Mouse (Mus musculus) adrenal gland, postnatal 0 days (tissue): Measurements from ENCODE around the gene Npy1r. TPM values are rescaled to one million over a fixed set of nuclear protein-coding genes. Genes with fewer than 3 reads are reported as not detected.

Experiments
- polyA plus RNA-seq: library from polyadenylated mRNA; unstranded; fragments of >200 nt; fragmentation: Nextera tagmentation; extraction: Ambion mirVana; gene quantifications from 2 replicates; pipeline ENCODE4 v1.2.1, GENCODE M21; 2015

Gene Npy1r
- polyA plus RNA-seq: 0.99 and 1.1 TPM in 2 replicates

DNA sequence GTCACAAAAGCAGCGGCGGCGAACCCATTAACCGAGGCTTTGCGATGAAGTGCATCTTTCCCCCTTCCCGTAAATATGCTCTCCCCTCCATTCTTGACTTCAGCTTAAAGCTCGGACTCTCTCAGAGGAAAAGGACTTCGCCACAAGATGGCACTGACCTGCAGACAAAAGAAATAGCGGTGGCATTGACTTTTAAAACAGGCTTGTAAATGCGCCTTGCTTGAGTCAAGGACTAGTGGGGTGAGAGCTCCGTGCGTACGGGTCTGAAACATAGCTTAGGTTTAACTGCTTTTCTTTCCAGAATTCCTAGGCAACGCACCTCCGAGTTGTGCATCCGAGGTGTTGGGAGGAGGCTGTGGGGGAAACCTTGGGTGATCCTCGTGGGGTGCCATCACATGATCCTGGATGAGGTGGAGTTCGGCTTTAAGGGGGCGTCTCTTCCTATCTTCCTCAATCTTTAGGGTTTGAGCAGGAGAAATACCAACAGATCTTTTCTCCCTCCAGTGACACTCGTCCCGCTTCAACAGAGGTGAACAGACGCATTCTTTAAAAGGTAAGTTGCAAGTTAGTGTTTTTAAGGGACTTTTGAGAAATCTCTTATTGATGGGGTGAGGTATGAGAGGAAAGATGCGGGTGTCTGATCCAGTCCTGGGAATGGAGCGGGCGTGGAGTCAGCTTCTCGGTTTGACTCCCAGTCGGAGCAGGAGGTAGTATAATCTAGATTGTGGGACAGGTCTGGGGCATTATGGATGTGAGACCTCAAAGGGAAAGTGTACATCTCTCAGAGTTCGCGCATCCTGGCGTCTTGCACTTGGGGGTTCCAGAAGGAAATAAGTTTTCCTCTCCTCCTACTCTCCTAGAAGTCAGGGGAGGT is at the start of gene Npy1r:
Gene Npy1r (plus strand): TSS at position 223 of the 874 bp plus-strand sequence.

DNA sequence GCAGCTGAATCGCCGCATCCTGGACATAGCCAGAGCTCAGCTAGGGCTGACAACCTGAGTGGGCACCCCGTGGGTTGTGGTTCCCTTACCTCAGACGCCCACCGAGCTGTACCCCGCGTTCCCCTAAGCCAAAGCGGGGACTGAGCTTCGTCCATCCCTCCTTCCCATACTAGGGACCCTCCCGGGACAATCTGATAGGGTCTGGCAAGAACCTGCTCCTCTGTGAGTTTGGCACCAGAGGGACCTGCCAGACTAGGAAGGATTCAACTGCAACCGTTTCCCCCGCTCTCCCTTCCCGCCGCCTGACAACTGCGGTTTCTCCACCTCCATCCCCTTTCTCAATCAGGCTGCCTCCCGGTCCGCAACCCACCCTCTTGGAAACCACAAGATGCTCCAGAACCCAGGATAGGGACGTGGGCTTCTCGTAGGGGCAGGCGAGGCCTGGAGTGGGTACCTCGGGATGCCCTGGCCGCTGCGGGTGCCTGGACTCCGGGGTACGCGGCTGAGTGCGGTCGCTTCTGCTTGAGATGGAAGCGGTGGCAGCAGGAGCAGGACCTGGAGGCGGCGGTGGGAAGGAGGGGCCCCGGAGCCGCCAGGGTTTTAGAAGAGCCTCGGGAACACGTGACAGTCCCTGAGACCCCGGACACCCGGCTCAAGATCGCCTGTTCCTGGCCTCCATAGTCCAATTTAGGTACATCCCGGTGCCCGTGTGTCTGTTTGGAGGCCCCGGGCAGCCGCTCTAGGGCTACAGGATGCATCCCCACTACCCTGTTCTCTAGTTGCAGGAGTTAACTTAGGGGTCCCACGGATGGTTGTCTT is 9.3 kb upstream of the Npy1r start, which contains the start of gene Npy5r:
Gene Npy5r (minus strand): TSS at position 618 of the 819 bp plus-strand sequence.

Other genes starting within 250 kb of the Npy1r start
- gene Tma16, start 210.7 kb upstream of the Npy1r start, polyA plus RNA-seq: 6.8 and 9.3 TPM in 2 replicates
- gene Tktl2, start 185.4 kb upstream of the Npy1r start, polyA plus RNA-seq: not detected in 2 replicates
- gene Npy5r, start 9.1 kb upstream of the Npy1r start, polyA plus RNA-seq: 0.19 and 0.39 TPM in 2 replicates
- gene Naf1, start 163.0 kb downstream of the Npy1r start, polyA plus RNA-seq: 2.5 and 3.5 TPM in 2 replicates